Mouse (Mus musculus) heart, embryonic 11.5 days (tissue): ENCODE results near the gene Krtdap. TPM values are rescaled to one million over a fixed set of nuclear protein-coding genes. Genes with fewer than 3 reads are reported as not detected.

ENCODE experiments used
- ATAC-seq: fragments of 200-750 bp; cut with Nextera tagmentation; replicated peaks from 2 replicates; pipeline ENCODE4 v1.8.0; 2017; ENCODE audit warnings: moderate library complexity; ENCODE audit not compliant: insufficient number of reproducible peaks, low FRiP score, low TSS enrichment
- H3K27ac ChIP-seq: fragments of 300-500 bp; sonication (generic); 2 replicates; pipeline ENCODE4 v1.5.1; 2014; ENCODE audit warnings: mild to moderate bottlenecking, low read depth, low read length
- H3K27me3 ChIP-seq: fragments of 300-500 bp; sonication (generic); 2 replicates; pipeline ENCODE4 v1.6.1; 2014; ENCODE audit warnings: mild to moderate bottlenecking, low read length, mixed read lengths; ENCODE audit not compliant: control insufficient read depth, insufficient read depth
- H3K36me3 ChIP-seq: fragments of 300-500 bp; sonication (generic); 2 replicates; pipeline ENCODE4 v1.6.1; 2014; ENCODE audit warnings: mild to moderate bottlenecking, low read length, moderate library complexity, mixed read lengths; ENCODE audit not compliant: control insufficient read depth, insufficient read depth
- H3K4me1 ChIP-seq: fragments of 300-500 bp; sonication (generic); 2 replicates; pipeline ENCODE4 v1.6.1; 2014; ENCODE audit warnings: low read length; ENCODE audit not compliant: control insufficient read depth, insufficient read depth
- H3K4me2 ChIP-seq: fragments of 300-500 bp; sonication (generic); 2 replicates; pipeline ENCODE4 v1.6.1; 2014; ENCODE audit warnings: mild to moderate bottlenecking, moderate library complexity
- H3K4me3 ChIP-seq: fragments of 300-500 bp; sonication (generic); 2 replicates; pipeline ENCODE4 v1.5.1; 2014; ENCODE audit warnings: low read depth, low read length
- H3K9ac ChIP-seq: fragments of 300-500 bp; sonication (generic); 2 replicates; pipeline ENCODE4 v1.6.1; 2014; ENCODE audit warnings: mild to moderate bottlenecking, low read depth, low read length, moderate library complexity
- H3K9me3 ChIP-seq: fragments of 300-500 bp; sonication (generic); replicated peaks from 2 replicates; pipeline ENCODE4 v1.6.1; 2016; ENCODE audit warnings: low read length; ENCODE audit not compliant: control insufficient read depth
- WGBS: fragments of 180-500 bp; shearing (Covaris S2); extraction: QIAGEN DNeasy Blood & Tissue Kit; methylation state at CpG from one replicate; pipeline ENCODE4 v1.1.7; 2014; ENCODE audit not compliant: insufficient replicate concordance; 5-methylcytosine and 5-hydroxymethylcytosine counted together
- polyA plus RNA-seq: library from polyadenylated mRNA; unstranded; fragments of >200 nt; fragmentation: Nextera tagmentation; extraction: Ambion mirVana; gene quantifications from 2 replicates; pipeline ENCODE4 v1.2.1, GENCODE M21; 2014

Gene Krtdap
- polyA plus RNA-seq, 1 experiment from 2014 or later = not detected

- WGBS = 84% methylated on average over 3 of the region's 3 CpGs
- Histone ChIP-seq H3K4me1 (no peaks in the 10 kb centered on the region), H3K4me3 (no peak overlapping the region), H3K27ac (no peak overlapping the region), H3K9ac (no peak overlapping the region), H3K9me3 (peaks cover 2% of the 10 kb centered on the region; the same call in 1 of the 2 replicates), H3K27me3 (no peaks in the 10 kb centered on the region), H3K4me2 (no peak overlapping the region), H3K36me3 (no peaks in the 10 kb centered on the region)
- ATAC-seq = no peak
Observed at GRCm38 (mm10) chr7:30803256-30803655, 15.6 kb downstream of the Krtdap start.

GRCm38 (mm10) chr7:30804026-30804715, 16.5 kb downstream of the Krtdap start:
- ATAC-seq = no peak
- no peak overlapping the region for H3K27ac ChIP-seq
- no peaks in the 10 kb centered on the region for H3K36me3 ChIP-seq
- peaks cover 2% of the 10 kb centered on the region; the same call in 1 of the 2 replicates for H3K9me3 ChIP-seq
- H3K27me3 ChIP-seq = no peaks in the 10 kb centered on the region
- H3K4me3 ChIP-seq = no peak overlapping the region
- 74% methylated on average over 9 of the region's 9 CpGs for WGBS
- H3K4me2 ChIP-seq = no peak overlapping the region
- H3K4me1 ChIP-seq = no peaks in the 10 kb centered on the region
- no peak overlapping the region for H3K9ac ChIP-seq

- Histone ChIP-seq H3K9me3 (0 out of 2 replicates have a peak, but pooled peaks cover 2% of the 10 kb centered on the region), H3K27ac (no peak overlapping the region), H3K4me3 (no peak overlapping the region), H3K9ac (no peak overlapping the region), H3K4me2 (no peak overlapping the region), H3K27me3 (no peaks in the 10 kb centered on the region), H3K36me3 (no peaks in the 10 kb centered on the region), H3K4me1 (no peaks in the 10 kb centered on the region)
- 42% methylated on average over 6 of the region's 6 CpGs for WGBS
- no peak for ATAC-seq
Observed at GRCm38 (mm10) chr7:30805924-30806323, 18.2 kb downstream of the Krtdap start.

- ATAC-seq = no peak
- H3K4me1 ChIP-seq = no peaks in the 10 kb centered on the region
- no peak overlapping the region for H3K27ac ChIP-seq
- WGBS = 49% methylated on average over 6 of the region's 6 CpGs
- H3K27me3 ChIP-seq = no peaks in the 10 kb centered on the region
- no peak overlapping the region for H3K4me2 ChIP-seq
- no peaks in the 10 kb centered on the region for H3K9me3 ChIP-seq
- no peak overlapping the region for H3K4me3 ChIP-seq
- no peak overlapping the region for H3K9ac ChIP-seq
- no peaks in the 10 kb centered on the region for H3K36me3 ChIP-seq
Observed at GRCm38 (mm10) chr7:30810319-30810718, 22.6 kb downstream of the Krtdap start.

- no peak overlapping the region for H3K27ac ChIP-seq
- no peak overlapping the region for H3K4me2 ChIP-seq
Observed at GRCm38 (mm10) chr7:30811757-30812290, 24.1 kb downstream of the Krtdap start.

GRCm38 (mm10) chr7:30812291-30812807, 24.7 kb downstream of the Krtdap start:
- Histone ChIP-seq H3K27me3 (no peaks in the 10 kb centered on the region), H3K4me1 (no peaks in the 10 kb centered on the region), H3K9me3 (no peaks in the 10 kb centered on the region), H3K4me2 (no peak overlapping the region), H3K9ac (no peak overlapping the region), H3K36me3 (no peaks in the 10 kb centered on the region), H3K27ac (no peak overlapping the region), H3K4me3 (no peak overlapping the region)
- ATAC-seq = no peak
- 71% methylated on average over 6 of the region's 6 CpGs for WGBS

More at GRCm38 (mm10) chr7:30811757-30812290, 24.1 kb downstream of the Krtdap start:
- Histone ChIP-seq H3K4me1 (no peaks in the 10 kb centered on the region), H3K27me3 (no peaks in the 10 kb centered on the region), H3K4me3 (no peak overlapping the region), H3K9me3 (no peaks in the 10 kb centered on the region), H3K9ac (no peak overlapping the region), H3K36me3 (no peaks in the 10 kb centered on the region)
- WGBS = 47% methylated on average over 9 of the region's 9 CpGs
- no peak for ATAC-seq

GRCm38 (mm10) chr7:30820131-30820530, 32.4 kb downstream of the Krtdap start:
- no peak overlapping the region for H3K27ac ChIP-seq
- ATAC-seq = no peak
- no peak overlapping the region for H3K9ac ChIP-seq
- no peaks in the 10 kb centered on the region for H3K27me3 ChIP-seq
- WGBS = 79% methylated on average over 6 of the region's 6 CpGs
- H3K4me1 ChIP-seq = no peaks in the 10 kb centered on the region
- no peak overlapping the region for H3K4me3 ChIP-seq
- H3K4me2 ChIP-seq = no peak overlapping the region
- no peaks in the 10 kb centered on the region for H3K9me3 ChIP-seq
- no peaks in the 10 kb centered on the region for H3K36me3 ChIP-seq

- 58% methylated on average over 7 of the region's 7 CpGs for WGBS
- H3K9me3 ChIP-seq = no peaks in the 10 kb centered on the region
- no peak for ATAC-seq
- no peaks in the 10 kb centered on the region for H3K36me3 ChIP-seq
- no peak overlapping the region for H3K4me2 ChIP-seq
- no peaks in the 10 kb centered on the region for H3K27me3 ChIP-seq
- no peak overlapping the region for H3K27ac ChIP-seq
- H3K4me1 ChIP-seq = no peaks in the 10 kb centered on the region
- no peak overlapping the region for H3K4me3 ChIP-seq
- H3K9ac ChIP-seq = no peak overlapping the region
Observed at GRCm38 (mm10) chr7:30820854-30821445, 33.3 kb downstream of the Krtdap start.
